Mouse (Mus musculus): Measurements from ENCODE around the gene 2810408A11Rik. TPM values are rescaled to one million over a fixed set of nuclear protein-coding genes. Genes with fewer than 3 reads are reported as not detected.
"Not testable (repeated sequence)": the region's sequence is repeated elsewhere in the genome, so short reads cannot be mapped to it uniquely, and the experiment has no call there.

Gene 2810408A11Rik
- total RNA-seq, 4 experiments from 2014 or later = 0.43 to 0.81 (median 0.60) TPM

DNA sequence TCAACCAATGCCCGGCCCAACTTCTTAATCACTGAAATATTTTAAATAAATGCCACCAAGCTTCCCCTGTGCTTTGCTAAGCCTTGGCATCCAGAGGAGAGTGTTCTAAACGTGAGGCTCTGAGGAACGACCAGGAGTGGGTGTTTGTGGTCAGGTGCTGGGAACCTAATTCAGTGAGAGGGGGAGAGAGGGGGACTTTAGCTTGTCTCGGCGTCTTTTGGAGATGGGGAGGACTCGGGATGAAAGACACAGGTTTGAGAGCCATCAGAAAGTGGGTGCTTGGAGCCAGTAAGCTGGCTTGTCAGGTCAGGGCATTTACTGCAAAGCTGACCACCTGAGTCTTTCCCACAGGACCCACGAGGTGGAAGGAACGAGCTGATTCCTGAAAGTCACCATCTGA, 31.0 kb upstream of the 2810408A11Rik start:
- no peak for DNase-seq (ENCODE audit: low spot score)

DNA sequence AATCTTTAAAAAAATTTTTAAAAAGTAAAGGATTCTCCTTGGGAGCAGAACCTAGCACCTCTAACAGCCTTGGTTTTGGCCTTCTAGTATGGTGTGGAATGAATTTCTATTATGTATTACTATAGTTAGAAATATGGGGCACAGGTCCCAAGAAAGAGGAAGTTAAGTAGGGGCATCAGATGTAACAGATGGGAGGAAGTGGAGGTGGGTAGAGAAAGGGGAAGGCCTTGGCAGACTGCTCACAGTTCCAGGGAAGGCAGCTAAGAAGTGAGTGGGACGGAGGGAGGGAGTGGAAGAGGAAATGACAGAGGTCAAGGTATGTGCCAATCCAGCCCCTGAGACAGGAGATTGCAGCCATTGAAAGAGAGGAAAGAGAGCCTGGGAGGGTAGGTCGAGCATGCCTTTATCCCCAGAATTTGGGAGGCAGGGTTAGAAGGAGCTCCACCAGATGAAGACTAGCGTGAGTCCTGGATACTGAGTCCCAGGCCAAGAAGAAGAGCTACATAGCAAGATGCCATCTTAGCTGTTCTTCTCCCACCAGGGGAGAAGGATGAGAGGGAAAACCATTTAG, 30.3 kb upstream of the 2810408A11Rik start:
- DNase-seq (ENCODE audit: low spot score) = no peak

DNA sequence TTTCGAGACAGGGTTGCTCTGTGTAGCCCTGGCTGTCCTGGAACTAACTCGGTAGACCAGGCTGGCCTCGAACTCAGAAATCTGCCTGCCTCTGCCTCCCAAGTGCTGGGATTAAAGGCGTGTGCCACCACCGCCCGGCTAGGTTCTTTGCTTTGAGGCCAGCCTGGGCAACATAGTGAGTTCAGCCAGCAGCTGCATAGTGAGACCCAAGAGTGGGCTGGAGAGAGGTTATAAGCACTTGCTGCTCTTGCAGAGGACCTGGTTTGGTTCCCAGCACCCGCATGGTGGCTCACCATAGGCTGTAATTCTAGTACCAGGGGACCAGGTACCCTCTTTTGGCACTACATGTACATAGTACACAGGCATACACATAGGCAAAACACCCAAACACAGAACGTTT, 29.4 kb upstream of the 2810408A11Rik start:
- DNase-seq (ENCODE audit: low spot score) = not testable (repeated sequence)

DNA sequence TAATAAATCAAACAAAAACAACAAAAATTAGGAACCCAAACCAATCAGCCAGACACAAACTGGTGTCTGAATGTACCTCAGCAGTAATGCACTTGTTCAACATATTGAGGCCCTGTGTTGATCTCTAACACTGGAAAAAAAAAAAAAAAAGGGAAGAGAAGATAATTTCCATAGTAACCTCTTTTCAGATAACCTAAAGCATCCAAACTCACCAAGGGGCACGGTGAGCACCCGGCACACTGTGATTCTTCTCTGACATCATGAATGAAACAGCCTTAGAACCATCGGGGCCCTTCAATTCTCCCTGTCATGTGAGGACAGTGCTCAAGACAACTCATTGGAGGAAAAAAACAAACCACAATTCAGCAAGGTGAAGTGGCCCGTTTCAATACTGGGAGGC, 28.9 kb upstream of the 2810408A11Rik start:
- no peak for DNase-seq (ENCODE audit: low spot score)

DNA sequence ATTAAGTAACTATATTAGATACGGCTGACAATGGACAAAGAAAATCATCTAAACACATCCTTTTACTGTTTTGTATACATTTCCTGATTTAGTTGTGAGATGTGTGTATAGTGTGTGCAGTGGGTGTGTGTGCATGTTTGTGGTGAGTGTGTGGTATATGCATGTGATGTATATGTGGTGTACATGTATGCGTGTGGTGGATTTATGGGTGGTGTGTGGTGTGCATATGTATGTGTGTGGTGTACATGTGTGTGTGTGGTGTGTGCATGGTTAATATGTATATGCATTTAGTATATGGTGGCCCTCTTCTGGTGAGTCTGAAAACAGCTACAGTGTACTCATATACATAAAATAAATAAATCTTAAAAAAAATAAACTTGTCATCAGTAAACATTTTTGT, 26.7 kb upstream of the 2810408A11Rik start:
- no peak for DNase-seq (ENCODE audit: low spot score)

DNA sequence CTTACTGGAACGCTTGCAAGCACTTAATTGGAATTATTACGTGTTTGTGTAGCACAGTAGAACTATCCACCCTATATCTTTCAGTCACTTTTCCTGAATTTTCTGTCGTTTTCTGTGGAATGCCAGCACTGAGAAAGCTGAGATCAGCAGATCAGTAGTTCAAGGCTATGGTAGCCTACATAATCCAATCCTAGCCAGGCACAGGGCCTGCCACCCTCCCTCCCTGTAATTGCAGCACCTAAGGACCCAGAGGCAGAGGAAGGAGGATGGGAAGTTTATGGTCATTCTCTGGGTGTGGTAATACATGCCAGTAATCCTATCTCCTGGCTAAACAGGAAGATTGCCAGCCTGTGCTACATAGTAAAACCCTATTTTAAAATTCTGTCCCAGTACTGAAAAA, 22.0 kb upstream of the 2810408A11Rik start:
- no peak for DNase-seq (ENCODE audit: low spot score)

DNA sequence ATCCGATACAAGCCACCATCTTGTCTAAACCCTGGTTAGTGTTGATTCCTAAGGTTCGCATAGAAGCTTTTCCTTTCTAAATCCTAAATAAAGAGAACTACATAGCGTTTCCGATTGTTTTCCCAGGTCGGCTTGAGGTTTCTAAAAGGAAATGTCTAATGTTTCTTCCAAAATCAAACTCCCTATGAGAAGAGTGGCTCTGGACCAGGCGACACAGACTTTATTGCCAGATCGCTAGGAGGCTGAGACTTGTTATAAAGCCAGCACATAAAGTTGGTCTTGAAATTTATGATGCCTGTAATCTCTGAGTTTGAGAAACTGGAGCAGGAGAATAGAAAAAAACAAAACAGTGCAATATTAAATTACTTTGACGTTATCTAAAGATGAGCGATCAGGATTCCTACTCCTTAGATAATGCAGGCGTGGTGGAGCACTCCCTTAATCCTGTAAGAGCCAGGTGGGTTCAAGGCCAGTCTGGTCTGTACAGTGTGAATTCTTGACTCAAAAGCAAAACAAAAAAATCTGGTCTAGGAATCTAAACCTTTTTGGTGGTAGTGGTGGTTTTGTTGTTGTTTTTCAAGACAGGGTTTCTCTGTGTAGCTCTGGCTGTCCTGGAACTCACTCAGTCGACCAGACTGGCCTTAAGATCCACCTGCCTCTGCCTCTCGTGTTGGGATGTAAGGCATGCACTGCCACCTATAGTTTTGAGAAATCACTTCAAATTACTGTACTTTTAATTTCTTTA, 21.4 kb upstream of the 2810408A11Rik start:
- DNase-seq (ENCODE audit: low spot score) = no peak

DNA sequence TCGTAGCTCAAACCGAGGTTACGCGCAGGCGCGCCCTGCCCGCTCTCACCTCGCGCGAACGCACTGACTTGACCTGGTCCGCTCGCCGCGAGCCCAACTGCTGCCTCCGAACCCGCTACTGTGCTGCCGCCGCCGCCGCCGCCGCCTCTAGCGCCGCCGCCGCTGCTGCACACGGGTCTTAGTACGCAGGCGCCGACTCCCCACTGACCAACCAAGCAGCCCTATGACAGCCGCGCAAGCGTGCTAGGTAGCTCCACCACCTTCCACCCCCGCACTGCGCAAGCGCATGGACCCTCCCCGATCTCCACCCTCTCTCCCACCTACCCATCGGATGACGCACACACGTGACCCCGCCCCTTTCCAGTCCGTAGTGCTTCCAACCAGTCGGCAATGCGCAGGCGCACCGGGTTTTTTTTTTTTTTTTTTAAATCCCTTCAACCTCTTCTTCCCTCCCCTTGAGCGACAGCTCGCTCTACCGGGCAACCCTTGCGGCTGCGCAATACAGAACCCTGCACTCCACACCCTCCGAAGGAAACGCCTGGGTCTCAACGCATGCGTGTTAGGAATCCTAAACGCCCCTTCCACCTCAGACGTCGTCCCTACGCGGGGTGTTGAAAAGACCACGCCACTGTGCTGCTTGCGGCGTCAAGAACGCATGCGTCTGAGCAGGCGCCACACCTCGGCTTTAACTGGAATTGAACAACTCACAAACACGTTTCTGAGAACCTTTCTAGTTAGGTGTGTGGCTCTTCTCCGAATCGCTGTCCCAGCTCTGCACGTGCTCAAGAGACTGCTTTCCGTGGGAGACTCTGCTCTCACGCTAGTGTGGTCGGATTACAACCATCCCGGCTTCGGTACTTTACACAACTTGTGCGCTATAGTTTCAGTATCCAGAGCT, 20.6 kb upstream of the 2810408A11Rik start, which contains the start of gene Eif5a:
Eif5a (minus strand) TSS at position 845 of the 898 bp plus-strand sequence.
- DNase-seq (ENCODE audit: low spot score) = peak; percentile 100

DNA sequence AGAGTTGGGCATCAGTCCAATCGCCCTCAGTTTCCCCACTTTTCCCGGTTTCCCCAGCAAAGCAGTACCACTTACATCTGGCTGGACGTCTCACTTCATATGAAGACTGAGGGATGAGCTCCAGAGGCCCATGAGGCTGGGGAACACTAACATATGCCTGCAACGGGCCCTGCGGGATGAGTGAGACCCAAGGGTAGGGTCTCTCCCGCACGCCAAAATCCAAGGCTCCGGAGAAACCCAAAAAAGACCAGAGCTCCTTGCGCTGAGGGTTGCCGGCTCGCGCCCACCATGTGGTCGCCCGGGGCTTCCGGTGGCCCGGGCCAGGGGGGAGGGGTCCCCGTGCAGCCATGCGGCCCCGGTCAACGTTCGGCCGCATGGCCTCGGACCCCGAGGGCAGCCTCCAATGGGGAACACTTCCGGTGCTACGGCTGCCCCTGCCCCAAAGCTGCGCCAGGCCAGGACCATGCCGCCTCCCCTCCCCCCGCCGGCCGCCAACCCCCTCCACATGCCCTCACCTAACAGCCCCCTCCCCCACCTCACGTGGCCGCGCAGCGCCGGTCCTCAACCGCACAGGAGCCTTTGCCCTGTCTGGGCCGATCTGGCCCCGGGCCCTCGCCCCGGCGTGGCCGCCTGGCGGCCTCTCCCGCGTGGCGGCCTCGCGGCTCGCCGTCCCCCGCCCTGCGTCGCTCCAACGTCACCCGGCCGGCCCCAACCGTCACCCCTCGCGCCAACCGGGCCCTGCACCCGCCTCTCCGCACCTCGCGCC, 19.7 kb upstream of the 2810408A11Rik start:
- DNase-seq (ENCODE audit: low spot score) = no peak

DNA sequence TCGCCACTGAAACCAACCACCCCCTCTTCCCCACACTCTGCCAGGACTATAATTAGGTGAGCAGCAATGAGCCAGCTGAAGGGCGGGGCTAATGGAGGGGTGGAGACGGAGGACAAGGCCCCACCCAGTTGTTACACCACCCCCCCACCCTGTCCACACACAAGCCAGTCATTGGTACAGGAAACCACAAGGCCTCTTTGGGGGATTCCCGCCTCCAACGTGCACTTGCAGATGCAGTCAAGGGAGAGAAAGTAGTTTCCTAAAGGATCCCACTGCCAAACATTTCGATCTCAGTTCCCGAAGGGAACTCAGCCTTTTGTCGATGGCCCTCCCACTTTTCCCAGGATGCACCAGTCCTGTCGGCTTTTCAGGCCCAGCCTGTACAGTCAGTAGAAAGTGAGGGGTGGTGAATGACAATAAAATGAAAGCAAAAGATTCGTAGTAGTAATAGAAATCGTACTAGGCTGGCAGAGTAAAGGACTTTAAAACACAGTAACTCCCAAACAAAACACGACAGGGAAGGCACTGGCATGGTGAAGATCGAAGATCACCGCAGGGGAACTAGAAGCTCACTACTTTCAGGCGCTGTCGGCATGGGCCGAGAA, 19.0 kb upstream of the 2810408A11Rik start:
- peak; percentile 85 for DNase-seq (ENCODE audit: low spot score)

DNA sequence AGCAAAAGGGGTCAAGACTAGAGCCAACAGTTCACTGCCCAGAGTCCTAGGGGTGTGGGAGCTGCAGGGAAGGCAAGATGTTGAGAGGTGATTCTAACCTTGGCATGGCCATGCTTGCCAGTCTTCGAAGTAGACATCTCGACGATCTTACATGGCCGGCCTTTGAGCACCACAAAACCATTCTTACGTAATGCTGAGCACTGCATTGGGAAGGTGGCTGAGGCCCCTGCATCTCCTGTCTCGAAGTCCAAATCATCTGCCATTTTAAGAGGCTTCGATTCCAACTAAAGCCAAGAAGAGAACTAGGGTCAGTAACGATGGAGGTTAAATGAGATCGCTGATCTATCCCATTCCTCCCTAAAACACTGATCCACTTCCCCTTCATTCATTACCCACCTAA, 18.3 kb upstream of the 2810408A11Rik start:
- DNase-seq (ENCODE audit: low spot score) = no peak

DNA sequence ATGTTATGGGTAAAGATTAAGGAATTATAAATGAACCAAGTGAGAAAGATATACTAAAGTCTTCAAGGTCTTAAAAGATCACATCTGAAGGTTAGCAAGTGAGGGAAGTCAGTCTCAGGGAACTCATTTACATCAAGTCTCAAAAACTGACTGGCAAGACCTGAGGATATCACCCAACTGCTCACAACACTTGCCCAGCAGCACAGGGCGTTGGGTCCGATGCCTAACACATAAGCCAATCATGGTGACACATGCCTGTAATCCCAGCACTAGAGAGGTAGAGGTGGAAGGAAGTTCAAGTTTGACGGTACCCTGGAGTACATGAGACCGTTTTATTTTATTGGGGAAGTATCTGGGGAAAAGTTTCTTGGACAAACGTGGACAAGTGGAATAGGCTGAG, 17.3 kb upstream of the 2810408A11Rik start:
- no peak for DNase-seq (ENCODE audit: low spot score)

DNA sequence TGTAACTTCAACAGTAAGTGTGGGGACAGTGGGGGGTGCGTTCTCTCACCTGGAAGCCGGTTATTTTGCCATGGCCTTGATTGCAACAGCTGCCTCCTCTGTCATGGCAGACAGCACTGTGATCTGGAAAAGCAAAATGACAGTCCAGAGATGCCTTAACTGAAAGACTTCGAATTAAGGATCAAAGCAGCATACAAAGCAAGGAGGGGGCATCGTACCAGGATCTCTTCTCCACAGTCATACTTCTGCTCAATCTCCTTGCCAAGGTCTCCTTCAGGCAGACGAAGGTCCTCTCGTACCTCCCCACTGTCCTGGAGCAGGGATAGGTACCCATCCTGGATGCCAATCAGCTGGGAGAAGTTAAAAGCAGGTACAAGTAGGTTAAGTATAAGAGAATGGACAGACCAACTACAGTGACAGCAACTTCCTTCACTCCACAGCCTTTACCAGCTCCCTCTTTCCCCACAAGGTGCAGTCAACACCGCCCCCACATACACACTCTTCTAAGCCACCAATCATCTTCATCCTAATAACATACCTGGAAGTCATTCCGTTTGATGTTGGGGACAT, 16.7 kb upstream of the 2810408A11Rik start:
- DNase-seq (ENCODE audit: low spot score) = no peak

DNA sequence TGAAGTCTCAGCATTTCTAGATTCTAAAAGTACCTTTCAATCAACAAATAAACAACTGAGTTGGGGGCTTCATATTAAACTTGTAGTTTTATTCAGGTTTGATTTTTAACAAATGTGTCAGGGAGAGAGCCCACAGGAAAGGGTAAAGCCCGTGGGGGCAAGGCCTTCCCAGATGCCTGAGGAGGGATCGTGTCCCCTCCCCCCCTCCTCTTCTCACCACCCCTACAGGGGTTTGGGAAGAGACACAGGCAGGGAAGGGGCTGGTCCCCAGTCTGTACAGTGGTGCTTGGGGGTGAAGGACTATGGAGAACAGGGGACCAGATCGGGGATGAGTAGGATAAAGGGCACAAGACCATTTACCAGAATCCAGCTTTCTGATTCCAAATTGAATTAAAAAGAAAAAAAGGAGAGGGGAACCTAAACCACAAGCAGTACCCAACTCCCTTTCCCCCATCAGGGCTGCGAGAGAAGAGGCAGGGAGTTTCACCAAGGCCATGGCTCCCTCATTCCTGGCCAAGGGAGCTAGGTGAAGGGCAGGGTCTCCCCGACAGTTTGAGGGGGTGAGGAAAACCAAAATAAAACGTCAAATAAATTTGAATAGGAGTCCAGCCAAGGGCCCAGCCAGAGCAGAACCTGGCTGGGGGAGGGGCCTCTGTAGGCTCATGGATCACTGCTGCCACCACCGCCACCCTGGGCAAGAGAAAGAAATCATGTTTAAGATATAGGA, 16.0 kb upstream of the 2810408A11Rik start:
- DNase-seq (ENCODE audit: low spot score) = not testable (repeated sequence)

DNA sequence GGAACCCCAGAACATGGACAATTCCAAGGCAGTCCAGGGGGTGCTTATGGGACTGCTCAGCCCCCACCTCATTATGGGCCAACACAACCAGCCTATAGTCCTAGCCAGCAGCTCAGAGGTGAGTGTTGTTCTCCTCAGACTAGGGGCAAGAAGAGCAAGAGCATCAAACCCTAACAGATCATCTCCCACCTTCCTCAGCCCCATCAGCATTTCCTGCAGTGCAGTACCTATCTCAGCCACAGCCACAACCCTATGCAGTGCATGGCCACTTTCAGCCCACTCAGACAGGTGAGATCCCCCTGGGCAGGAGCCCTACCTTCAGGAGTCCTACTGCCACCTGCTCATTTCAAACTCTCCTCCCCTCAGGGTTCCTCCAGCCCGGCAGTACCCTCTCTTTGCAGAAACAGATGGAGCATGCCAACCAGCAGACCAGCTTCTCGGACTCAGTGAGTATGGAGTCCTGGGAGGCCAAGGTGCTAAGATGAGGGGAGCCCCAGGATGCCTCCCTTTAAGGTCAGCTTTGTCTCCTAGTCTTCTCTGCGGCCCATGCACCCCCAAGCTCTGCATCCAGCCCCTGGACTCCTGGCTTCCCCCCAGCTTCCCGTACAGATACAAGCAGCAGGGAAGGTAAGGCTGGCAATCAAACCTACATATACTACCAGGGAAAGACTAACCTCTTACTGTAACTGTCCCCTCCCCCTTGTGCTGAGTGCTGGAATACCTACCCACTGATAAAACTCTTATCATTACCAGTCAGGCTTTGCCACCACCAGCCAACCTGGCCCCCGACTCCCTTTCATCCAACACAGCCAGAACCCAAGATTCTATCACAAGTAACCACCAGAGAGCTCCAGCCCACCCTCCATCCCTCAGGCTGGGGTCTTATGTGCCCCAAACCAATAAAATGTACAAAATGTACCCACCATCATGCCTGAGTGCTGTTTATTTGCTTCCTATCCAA, 15.2 kb upstream of the 2810408A11Rik start:
- DNase-seq (ENCODE audit: low spot score) = no peak

DNA sequence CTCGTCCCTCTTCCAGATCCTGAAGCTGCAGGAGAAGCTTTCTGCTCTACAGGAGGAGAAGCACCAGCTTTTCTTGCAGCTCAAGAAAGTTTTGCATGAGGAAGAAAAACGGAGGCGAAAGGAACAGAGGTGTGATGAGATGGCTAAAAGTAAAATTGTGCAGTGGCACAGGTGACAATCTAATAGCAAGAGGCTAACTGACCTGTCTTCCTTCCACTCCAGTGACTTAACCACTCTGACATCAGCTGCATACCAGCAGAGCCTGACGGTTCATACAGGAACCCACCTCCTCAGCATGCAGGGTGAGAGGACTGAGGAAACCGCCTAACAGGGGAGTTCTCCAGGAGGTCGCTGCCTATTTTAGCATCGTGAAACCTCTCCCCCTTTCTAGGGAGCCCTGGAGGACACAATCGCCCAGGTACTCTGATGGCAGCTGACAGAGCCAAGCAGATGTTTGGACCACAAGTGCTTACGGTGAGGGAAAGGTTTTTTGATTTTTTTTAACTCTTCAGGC, 14.2 kb upstream of the 2810408A11Rik start:
- DNase-seq (ENCODE audit: low spot score) = no peak

DNA sequence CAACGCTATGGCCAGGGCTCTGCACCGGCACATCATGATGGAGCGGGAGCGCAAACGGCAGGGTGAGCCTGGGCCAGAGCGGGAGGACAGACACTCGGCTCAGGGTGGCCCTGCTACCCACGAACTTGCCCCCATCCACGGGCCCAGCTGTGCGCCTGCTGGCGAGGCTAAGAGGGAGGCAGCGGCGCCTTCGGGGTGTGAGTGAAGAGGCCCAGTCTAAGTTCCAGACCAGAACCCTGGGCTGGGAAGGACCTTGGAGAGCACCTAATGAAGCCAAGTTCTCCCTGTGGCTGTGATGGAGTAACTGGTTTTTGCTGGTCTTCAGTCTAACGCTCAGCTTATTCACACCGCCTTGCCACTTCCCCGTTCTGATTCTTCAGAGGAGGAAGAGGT, 13.6 kb upstream of the 2810408A11Rik start:
- no peak for DNase-seq (ENCODE audit: low spot score)

DNA sequence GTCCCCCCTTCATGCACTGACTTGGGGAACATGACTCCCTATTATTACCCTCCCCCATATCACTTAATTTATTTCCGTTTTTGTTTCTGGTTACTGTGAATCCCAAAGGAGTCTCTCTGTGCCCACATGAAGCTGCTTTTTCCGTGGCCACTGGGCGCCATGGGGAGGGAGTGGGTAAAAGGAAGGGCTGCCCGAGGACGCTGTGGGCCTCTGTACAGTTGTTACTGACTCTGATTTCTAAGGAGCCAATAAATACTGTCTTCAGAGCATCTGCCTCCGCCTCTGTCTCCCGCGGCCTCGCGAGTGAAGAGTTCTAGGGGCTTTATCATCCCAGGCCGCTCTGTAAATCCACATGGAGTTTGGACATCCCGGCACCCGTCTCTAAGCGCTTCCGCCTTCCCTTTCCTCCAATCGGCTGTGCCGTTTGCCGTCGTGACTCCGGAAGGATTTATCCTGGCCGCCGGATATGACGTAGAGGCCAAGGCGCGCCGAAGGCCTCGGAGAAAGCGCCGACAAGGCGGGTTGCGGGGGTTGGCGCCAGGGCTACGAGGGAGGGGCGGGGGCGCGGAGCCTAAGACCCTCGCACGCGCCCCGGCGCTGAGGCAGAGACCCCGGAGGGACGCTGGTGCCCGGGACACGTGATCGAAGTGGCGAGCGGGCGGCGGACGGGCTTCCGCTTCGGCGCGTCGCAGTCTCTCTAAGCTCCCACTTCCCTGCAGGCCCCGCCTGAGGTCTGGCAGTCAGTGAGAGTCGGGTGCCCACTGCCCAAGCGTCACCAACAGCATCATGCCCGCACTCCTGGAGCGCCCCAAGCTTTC, 13.0 kb upstream of the 2810408A11Rik start, which contains the start of gene Gps2:
Gps2 (plus strand) TSS at position 335 of the 818 bp plus-strand sequence.
- DNase-seq (ENCODE audit: low spot score) = peak; percentile 94

All from heart, adult 8-10 months (tissue).